Mouse (Mus musculus): ENCODE results near the gene Fcgr3. TPM values are rescaled to one million over a fixed set of nuclear protein-coding genes. Genes with fewer than 3 reads are reported as not detected.

The Fcgr3 gene
- total RNA-seq, 1 experiment = 0.40 TPM

DNA sequence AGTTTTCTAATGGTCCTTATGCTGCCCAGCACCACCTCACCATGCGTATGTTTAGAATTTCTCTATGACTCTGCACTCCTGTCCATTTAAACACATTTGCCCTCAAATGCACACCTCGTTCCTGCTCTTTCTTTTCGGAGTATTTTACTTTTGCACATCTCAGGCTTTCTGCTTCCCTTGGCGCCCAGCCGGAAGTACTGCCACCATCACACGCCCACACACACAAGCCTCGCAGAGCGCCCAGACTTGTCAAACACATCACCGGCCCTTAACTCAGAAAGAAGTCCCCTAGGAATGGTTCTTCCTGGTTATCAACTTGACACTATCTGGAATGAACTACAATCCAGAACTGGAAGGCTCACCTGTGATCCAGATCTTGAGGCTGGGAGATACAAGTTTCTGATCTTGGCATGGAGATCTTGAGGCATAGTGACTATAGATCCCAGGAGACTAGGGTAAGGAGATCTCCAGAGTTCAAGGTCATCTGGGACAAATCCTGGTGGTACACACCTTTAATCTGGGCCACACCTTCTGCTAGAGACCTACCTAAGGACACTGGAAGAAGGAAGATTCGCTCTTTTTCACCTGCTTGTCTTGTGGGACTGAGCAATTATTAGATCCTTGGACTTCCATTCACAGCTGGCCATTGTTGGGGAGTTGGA lies 38.6 kb upstream of the Fcgr3 start:
- TF ChIP-seq HCFC1 (IDR thresholded peaks at IDR 0.05; ENCODE audit: borderline replicate concordance, insufficient read depth, low read length) = 0 out of 2 replicates have a peak, but pooled peaks have one; percentile 9
- no peak for TF ChIP-seq CHD2 (IDR thresholded peaks at IDR 0.05; ENCODE audit: low read depth, low read length)
- Histone ChIP-seq H3K36me3 (ENCODE audit: control insufficient read depth, insufficient read depth, low read length, poor library complexity, severe bottlenecking) (no peaks in the 10 kb centered on the region), H3K4me1 (ENCODE audit: control insufficient read depth in 2 of 2, insufficient read depth in 2 of 2, low read length in 2 of 2, poor library complexity in 1 of 2) (no peaks in the 10 kb centered on the region), H3K9me3 (ENCODE audit: control insufficient read depth, insufficient read depth, low read depth, low read length) (no peaks in the 10 kb centered on the region), H3K9ac (ENCODE audit: insufficient read depth, low read depth, low read length, poor library complexity, severe bottlenecking) (peak overlapping the region; percentile 53; the same call in 1 of the 2 replicates), H3K4me3 (ENCODE audit: insufficient read depth in 1 of 2, low read depth in 1 of 2, low read length in 2 of 2, poor library complexity in 1 of 2, severe bottlenecking in 1 of 2) (peak overlapping the region; percentile 48 to 55; a peak in 3 of 4 replicates), H3K27ac (ENCODE audit: insufficient read depth, low read depth, low read length, poor library complexity, severe bottlenecking) (no peak overlapping the region; the same call in 1 of the 2 replicates)
- in situ Hi-C loops (cut with MboI; ENCODE audit: low sequenced_read_pairs in 2 of 2, unreplicated experiment in 2 of 2) = no loop called here
- peak; percentile 60 for DNase-seq (ENCODE audit: low read depth, low spot score)

DNA sequence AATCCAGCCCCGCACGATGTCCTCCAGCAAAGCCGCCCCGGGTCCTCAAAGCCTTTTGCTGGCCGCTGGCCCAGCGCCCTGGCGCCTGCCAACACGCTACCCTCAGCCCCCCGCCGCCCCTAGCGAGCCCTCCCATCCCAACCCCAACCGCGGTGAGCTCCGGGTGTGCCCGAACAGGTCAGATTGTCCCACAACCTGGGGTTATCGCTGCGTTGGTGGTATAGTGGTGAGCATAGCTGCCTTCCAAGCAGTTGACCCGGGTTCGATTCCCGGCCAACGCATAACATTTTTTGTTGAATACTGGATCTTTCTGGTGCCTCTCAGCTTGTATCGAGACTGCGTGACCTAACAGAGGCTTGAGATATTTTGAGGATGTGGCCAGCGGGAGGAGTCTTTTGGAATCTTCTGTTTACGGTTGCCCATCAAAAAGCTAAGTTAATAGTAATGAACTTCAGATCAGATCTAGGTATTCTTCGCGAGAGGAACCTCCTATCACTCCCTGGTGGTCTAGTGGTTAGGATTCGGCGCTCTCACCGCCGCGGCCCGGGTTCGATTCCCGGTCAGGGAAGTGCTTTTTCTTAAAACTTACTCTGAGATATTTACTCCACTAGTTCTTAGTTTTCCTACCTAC lies 37.9 kb upstream of the Fcgr3 start:
- Histone ChIP-seq H3K9me3 (ENCODE audit: control insufficient read depth, insufficient read depth, low read depth, low read length) (no peaks in the 10 kb centered on the region), H3K36me3 (ENCODE audit: control insufficient read depth, insufficient read depth, low read length, poor library complexity, severe bottlenecking) (no peaks in the 10 kb centered on the region), H3K27ac (ENCODE audit: insufficient read depth, low read depth, low read length, poor library complexity, severe bottlenecking) (no peak overlapping the region; the same call in none of the 2 replicates), H3K4me3 (ENCODE audit: insufficient read depth in 1 of 2, low read depth in 1 of 2, low read length in 2 of 2, poor library complexity in 1 of 2, severe bottlenecking in 1 of 2) (peak overlapping the region; percentile 72 to 74), H3K4me1 (ENCODE audit: control insufficient read depth in 2 of 2, insufficient read depth in 2 of 2, low read length in 2 of 2, poor library complexity in 1 of 2) (no peaks in the 10 kb centered on the region), H3K9ac (ENCODE audit: insufficient read depth, low read depth, low read length, poor library complexity, severe bottlenecking) (peak overlapping the region; percentile 72)
- peak; percentile 79 for DNase-seq (ENCODE audit: low read depth, low spot score)
- in situ Hi-C loops (cut with MboI; ENCODE audit: low sequenced_read_pairs in 2 of 2, unreplicated experiment in 2 of 2) = no loop called here
- TF ChIP-seq HCFC1 (IDR thresholded peaks at IDR 0.05; ENCODE audit: borderline replicate concordance, insufficient read depth, low read length) = no peak
- no peak for TF ChIP-seq ZNF384 (IDR thresholded peaks at IDR 0.05; ENCODE audit: low read depth, low read length)
- no peak for TF ChIP-seq CHD2 (IDR thresholded peaks at IDR 0.05; ENCODE audit: low read depth, low read length)
- TF ChIP-seq ZC3H11A (IDR thresholded peaks at IDR 0.05; ENCODE audit: borderline replicate concordance, low read depth, low read length) = no peak
- TF ChIP-seq MAFK (IDR thresholded peaks at IDR 0.05; ENCODE audit: insufficient read depth, low read depth, low read length) = peak; percentile 2; the same call in 1 of the 2 replicates

DNA sequence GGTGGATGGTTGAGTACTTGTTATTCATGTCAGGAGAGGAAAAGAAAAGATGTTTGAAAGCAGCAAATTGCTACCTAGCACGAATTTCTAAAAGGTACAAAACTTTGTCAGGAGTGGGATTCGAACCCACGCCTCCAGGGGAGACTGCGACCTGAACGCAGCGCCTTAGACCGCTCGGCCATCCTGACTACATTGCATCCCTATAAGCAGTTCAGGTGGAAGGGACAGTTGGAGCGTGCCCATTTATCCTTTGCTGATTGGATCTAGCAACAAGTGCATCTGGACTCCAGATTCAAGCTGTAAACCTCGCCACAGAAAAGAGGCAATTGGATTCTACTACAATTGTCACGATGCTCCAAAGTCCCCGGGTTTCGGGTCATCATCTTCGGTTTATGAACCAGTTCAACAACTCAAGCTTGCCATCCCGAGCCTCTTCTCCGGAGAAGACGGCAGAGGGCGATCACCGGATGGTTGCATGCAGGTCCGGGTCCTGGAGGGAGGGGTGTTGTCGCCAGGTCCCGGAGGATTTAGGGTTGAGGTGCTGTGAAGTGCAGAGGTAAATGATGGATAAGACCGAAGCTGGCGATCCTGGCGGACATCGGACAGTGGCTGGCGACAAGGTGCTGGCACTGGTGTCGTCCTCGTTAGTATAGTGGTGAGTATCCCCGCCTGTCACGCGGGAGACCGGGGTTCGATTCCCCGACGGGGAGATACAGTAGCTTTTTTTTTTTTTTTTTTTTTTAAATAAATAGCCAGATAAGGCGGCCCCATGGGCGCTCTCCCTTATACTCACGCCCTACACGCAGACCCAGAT lies 37.2 kb upstream of the Fcgr3 start:
- no peaks in the 10 kb centered on the region for H3K9me3 ChIP-seq (ENCODE audit: control insufficient read depth, insufficient read depth, low read depth, low read length)
- peak; percentile 90 for TF ChIP-seq MAFK (IDR thresholded peaks at IDR 0.05; ENCODE audit: insufficient read depth, low read depth, low read length)
- peak; percentile 61; the same call in 1 of the 2 replicates for TF ChIP-seq ZNF384 (IDR thresholded peaks at IDR 0.05; ENCODE audit: low read depth, low read length)
- no peak for TF ChIP-seq HCFC1 (IDR thresholded peaks at IDR 0.05; ENCODE audit: borderline replicate concordance, insufficient read depth, low read length)
- H3K4me1 ChIP-seq (ENCODE audit: control insufficient read depth in 2 of 2, insufficient read depth in 2 of 2, low read length in 2 of 2, poor library complexity in 1 of 2) = no peaks in the 10 kb centered on the region
- H3K36me3 ChIP-seq (ENCODE audit: control insufficient read depth, insufficient read depth, low read length, poor library complexity, severe bottlenecking) = no peaks in the 10 kb centered on the region
- DNase-seq (ENCODE audit: low read depth, low spot score) = peak; percentile 73
- no peak overlapping the region; the same call in 1 of the 2 replicates for H3K27ac ChIP-seq (ENCODE audit: insufficient read depth, low read depth, low read length, poor library complexity, severe bottlenecking)
- H3K4me3 ChIP-seq (ENCODE audit: insufficient read depth in 1 of 2, low read depth in 1 of 2, low read length in 2 of 2, poor library complexity in 1 of 2, severe bottlenecking in 1 of 2) = peak overlapping the region; percentile 72 to 74
- in situ Hi-C loops (cut with MboI; ENCODE audit: low sequenced_read_pairs in 2 of 2, unreplicated experiment in 2 of 2) = no loop called here
- H3K9ac ChIP-seq (ENCODE audit: insufficient read depth, low read depth, low read length, poor library complexity, severe bottlenecking) = peak overlapping the region; percentile 72

DNA sequence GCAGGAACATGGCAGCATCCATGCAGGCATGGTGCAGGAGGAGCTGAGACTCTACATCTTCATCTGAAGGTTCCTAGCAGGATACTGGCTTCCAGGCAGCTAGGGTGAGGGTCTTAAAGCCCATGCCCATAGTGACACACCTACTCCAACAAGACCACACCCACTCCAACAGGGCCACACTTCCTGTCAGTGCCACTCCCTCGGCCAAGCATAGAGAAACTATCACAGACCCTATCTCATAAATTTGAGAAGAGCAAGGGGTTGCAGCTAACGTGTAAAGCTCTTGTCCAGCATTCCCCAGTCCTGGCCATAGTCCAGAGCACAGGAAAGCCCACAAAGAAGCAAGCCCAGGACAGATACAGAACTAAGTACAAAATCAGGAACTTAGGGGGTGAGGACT lies 36.3 kb upstream of the Fcgr3 start:
- in situ Hi-C loops (cut with MboI; ENCODE audit: low sequenced_read_pairs in 2 of 2, unreplicated experiment in 2 of 2) = no loop called here
- H3K4me3 ChIP-seq (ENCODE audit: insufficient read depth in 1 of 2, low read depth in 1 of 2, low read length in 2 of 2, poor library complexity in 1 of 2, severe bottlenecking in 1 of 2) = no peak overlapping the region
- no peak overlapping the region for H3K27ac ChIP-seq (ENCODE audit: insufficient read depth, low read depth, low read length, poor library complexity, severe bottlenecking)
- H3K9me3 ChIP-seq (ENCODE audit: control insufficient read depth, insufficient read depth, low read depth, low read length) = no peaks in the 10 kb centered on the region
- no peak for DNase-seq (ENCODE audit: low read depth, low spot score)
- H3K9ac ChIP-seq (ENCODE audit: insufficient read depth, low read depth, low read length, poor library complexity, severe bottlenecking) = no peak overlapping the region
- TF ChIP-seq ZNF384 (IDR thresholded peaks at IDR 0.05; ENCODE audit: low read depth, low read length) (no peak), MAFK (IDR thresholded peaks at IDR 0.05; ENCODE audit: insufficient read depth, low read depth, low read length) (no peak), HCFC1 (IDR thresholded peaks at IDR 0.05; ENCODE audit: borderline replicate concordance, insufficient read depth, low read length) (no peak), ZC3H11A (IDR thresholded peaks at IDR 0.05; ENCODE audit: borderline replicate concordance, low read depth, low read length) (no peak), CHD2 (IDR thresholded peaks at IDR 0.05; ENCODE audit: low read depth, low read length) (no peak)
- no peaks in the 10 kb centered on the region for H3K36me3 ChIP-seq (ENCODE audit: control insufficient read depth, insufficient read depth, low read length, poor library complexity, severe bottlenecking)
- no peaks in the 10 kb centered on the region for H3K4me1 ChIP-seq (ENCODE audit: control insufficient read depth in 2 of 2, insufficient read depth in 2 of 2, low read length in 2 of 2, poor library complexity in 1 of 2)
